Mouse (Mus musculus) layer of hippocampus, postnatal 25 days (tissue): ENCODE data around the gene Gtf2e1. TPM values are rescaled to one million over a fixed set of nuclear protein-coding genes. Genes with fewer than 3 reads are reported as not detected.

ENCODE experiments used
- DNase-seq, 2 experiments: peaks; one replicate each; pipeline ENCODE4 v3.0.0; 2022; ENCODE audit warnings: mixed read lengths in 2 of 2, low spot score in 1 of 2; ENCODE audit errors: extremely low spot score in 1 of 2
- total RNA-seq, 2 experiments: library from RNA; stranded (reverse); gene quantifications; 2 replicates each; pipeline ENCODE4 v1.2.3; 2021

Gene Gtf2e1
- total RNA-seq, 2 experiments from 2014 or later, result 17.2 to 18.8 TPM

GRCm38 (mm10) chr16:37486826-37487612 lies 52.6 kb downstream of the Gtf2e1 start:
- DNase-seq, result no peak

DNA sequence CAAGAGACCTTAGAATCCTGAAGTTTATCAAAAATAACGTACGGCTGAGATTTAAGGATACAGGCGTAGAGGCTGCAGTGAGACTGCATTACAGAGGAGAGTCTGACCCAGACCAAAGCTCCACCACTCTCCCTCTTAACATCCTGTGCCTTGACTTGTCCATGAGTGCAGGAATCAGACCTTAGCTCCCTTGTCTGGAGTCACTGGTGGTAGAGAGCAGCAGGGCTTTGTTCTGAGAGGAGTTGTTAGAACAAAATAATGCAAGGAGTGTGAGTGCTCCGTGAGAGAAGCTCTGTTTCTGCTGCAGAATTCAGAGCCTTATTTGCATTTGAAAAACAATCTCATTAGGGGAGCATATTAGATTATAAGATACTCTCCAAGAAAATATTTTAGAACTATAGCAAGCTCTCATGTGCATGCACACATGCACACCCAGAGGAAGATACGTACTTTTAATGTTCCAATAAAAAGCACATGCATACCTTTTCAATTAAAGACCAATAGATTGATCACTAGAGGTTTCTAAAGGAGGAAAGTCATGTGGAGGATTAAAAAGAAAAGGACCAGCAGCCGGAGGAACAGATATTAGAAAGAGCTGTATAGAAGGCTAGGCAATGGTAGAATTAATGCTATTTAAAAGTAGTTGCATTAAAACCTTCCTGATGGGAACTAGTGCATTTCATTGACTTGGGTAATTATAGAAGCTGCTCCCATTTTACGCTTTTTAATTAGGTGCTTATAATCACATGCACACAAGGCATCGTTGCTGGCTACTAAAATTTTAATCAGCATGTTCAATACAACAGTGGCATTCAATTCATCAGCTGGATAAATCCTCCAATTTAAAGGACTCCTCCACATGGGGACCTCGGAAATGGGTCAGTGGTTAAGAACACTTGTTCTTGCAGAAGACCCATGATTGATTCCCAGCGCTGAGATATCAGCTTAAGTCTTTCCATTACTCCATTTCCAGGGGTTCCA lies 61.0 kb downstream of the Gtf2e1 start:
- no peak for DNase-seq

DNA sequence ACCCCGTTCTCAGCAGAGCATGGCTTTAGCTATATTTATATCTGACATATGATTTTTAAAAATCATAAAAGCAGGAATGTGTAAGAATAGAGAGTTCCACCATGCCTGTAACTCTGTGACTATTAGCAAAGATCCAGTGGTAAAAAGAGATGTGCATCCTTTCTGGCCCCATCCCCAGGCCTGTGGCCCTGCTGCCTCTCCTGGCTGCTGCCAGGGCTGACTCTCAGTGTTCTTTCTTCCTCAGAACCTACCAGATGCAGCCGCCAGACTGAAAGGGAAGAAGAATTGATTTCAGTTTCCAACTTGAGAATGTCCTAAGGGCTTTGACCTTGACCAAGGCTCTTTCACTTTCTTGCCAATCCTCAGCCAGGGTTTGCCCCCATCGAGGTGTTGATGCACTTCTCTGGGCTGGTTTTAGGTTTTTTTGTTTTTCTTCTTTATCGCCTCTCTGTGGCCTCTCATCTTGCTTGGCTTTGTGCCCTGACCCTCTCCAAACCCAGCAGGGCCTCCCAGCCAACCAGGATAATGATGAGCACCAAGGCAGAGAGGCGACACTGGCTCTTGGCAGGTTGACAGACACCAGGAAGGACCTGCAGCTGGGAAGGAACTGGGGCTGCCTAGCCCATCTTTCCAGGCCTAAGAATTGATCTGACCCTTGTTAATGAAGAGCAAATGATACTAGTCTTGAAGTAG lies 66.8 kb downstream of the Gtf2e1 start:
- DNase-seq, result no peak

- no peak for DNase-seq
These were observed 70.0 kb downstream of the Gtf2e1 start for GRCm38 (mm10) chr16:37469595-37469994.

- no peak for DNase-seq
These were observed 75.6 kb downstream of the Gtf2e1 start for GRCm38 (mm10) chr16:37463981-37464380.

DNA sequence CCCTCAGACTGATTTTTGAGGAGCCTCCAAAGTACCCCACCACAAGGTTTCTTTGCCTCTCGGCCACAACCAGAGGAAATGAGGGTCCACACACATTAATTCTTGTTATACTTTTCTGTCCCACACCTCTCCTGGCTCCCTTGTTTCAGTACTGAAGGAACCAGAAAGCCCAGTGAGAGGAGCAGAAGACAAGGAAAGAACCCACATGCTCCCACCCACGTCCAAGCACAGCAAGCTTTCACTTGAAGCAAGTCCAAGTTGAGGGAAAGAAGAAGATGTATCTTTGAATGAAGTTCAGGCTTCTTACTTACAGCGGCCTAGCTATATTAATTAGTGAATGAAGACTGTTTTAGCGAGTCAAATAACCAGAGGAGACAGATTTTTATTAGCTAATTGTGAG lies 76.7 kb downstream of the Gtf2e1 start:
- no peak for DNase-seq

DNA sequence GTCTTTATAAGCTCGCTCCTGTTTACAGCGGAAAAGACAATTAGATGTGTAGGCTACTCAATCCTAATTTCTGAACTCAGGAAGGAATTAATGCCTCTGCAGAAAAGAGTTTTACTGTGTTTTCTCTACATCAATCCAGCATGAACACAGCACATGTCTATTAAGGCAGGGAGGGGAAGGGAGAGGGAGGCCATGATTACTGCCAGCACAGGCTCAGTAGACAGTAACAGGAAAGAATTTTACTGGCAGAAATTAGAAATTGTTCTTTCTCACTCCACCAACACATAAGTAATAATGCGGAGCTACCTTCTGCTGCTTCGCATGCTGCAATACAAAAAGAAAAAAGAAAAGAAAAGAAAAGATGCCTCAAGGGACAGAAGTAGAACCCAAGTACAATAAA lies 78.0 kb downstream of the Gtf2e1 start:
- DNase-seq, result no peak

Other genes starting within 250 kb of the Gtf2e1 start
- gene Stxbp5l, start 154.8 kb downstream of the Gtf2e1 start, total RNA-seq, result 100 to 1,000 TPM; 111 to 147 TPM
- 1 to 10 TPM; 8.1 to 8.7 TPM for gene Rabl3, start 96 bp upstream of the Gtf2e1 start, total RNA-seq
- not detected for gene Hgd, start 40.4 kb upstream of the Gtf2e1 start, total RNA-seq
- 10 to 100 TPM; 77.3 to 82.8 TPM for gene Ndufb4, start 114.7 kb upstream of the Gtf2e1 start, total RNA-seq
- gene Fstl1, start 237.1 kb upstream of the Gtf2e1 start, total RNA-seq, result 10 to 100 TPM; 32.0 to 36.1 TPM